Mouse (Mus musculus): ENCODE data around the gene Btg4. TPM values are rescaled to one million over a fixed set of nuclear protein-coding genes. Genes with fewer than 3 reads are reported as not detected.

Gene Btg4
- total and polyA plus RNA-seq, 2 experiments from 2014 or later: not detected

DNA sequence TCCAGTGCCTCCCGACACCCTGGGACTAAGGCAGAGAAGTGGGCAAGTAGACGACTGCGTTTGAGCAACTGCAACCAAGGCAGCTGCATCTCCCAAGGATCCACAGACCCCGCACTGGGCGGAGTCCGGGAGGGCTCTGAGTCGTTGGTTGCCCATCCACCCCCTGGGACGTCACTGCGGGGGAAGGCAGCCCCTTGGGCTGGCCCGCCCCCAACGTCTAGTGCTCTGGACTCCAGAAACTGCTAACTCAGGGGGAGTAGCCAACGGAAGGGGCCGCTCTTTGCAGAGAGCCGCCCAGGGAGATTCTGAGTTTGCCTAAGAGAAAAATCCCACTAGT lies 16.2 kb downstream of the Btg4 start, which contains the start of gene Layn:
TSS of gene Layn (minus strand) at position 116 of the 337 bp plus-strand sequence.
- peak; percentile 90 for ATAC-seq (ENCODE audit: insufficient read depth, low read depth)

DNA sequence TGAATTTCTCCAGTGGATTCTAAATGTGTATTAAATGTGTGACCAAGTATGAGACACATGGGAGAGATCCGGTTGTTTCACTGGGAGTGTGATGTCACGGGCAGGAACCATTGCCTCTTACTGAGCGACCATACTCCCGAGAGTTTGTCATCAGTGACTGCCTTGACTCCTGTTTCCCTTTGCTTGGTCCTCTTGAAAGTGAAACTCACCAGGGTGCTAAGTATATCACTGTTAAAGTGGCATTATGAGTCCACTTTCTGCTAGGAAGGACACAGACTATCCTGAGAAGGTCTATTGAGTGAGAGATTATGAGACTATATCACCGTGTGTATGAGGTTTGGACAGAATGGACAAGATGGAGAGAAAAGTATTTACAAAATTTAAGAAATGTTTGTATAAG lies 20.9 kb downstream of the Btg4 start:
- H3K4me3 ChIP-seq (ENCODE audit: low read depth, low read length): no peak overlapping the region
- no peak for ATAC-seq (ENCODE audit: insufficient read depth, low read depth)
- peaks cover 3% of the 10 kb centered on the region; the same call in 1 of the 2 replicates for H3K4me1 ChIP-seq (ENCODE audit: control insufficient read depth, insufficient read depth)
- no peaks in the 10 kb centered on the region for H3K9me3 ChIP-seq (replicated peaks; ENCODE audit: control insufficient read depth, low read length)
- H3K4me2 ChIP-seq (ENCODE audit: low read depth, low read length): no peak overlapping the region
- no peak overlapping the region for H3K27ac ChIP-seq (ENCODE audit: low read depth)
- H3K36me3 ChIP-seq (replicated peaks; ENCODE audit: control insufficient read depth, insufficient read depth, low read length): no peaks in the 10 kb centered on the region
- TF ChIP-seq EP300 (IDR thresholded peaks at IDR 0.05; ENCODE audit: low read depth) (no peak), CTCF (IDR thresholded peaks at IDR 0.05; ENCODE audit: low read depth) (no peak)
- whole genome bisulfite sequencing: 73% methylated on average over 5 of the region's 5 CpGs
- no peaks in the 10 kb centered on the region for H3K27me3 ChIP-seq (ENCODE audit: control insufficient read depth, insufficient read depth, low read length)
- no peak overlapping the region for H3K9ac ChIP-seq (replicated peaks; ENCODE audit: low read depth, low read length)
- DNase-seq (ENCODE audit: low spot score): no peak

More for the DNA sequence above, 16.2 kb downstream of the Btg4 start, which contains the start of gene Layn:
- WGBS: 0% methylated on average over 14 of the region's 14 CpGs
- Histone ChIP-seq H3K36me3 (replicated peaks; ENCODE audit: control insufficient read depth, insufficient read depth, low read length) (peaks cover 6% of the 10 kb centered on the region; the same call in 1 of the 2 replicates), H3K4me2 (ENCODE audit: low read depth, low read length) (peak within 1 kb of the TSS; percentile 77), H3K27ac (ENCODE audit: low read depth) (peak within 1 kb of the TSS; percentile 61), H3K4me1 (ENCODE audit: control insufficient read depth, insufficient read depth) (peaks cover 3% of the 10 kb centered on the region; the same call in 1 of the 2 replicates), H3K9ac (replicated peaks; ENCODE audit: low read depth, low read length) (peak within 1 kb of the TSS; percentile 55), H3K27me3 (ENCODE audit: control insufficient read depth, insufficient read depth, low read length) (no peaks in the 10 kb centered on the region), H3K4me3 (ENCODE audit: low read depth, low read length) (peak within 1 kb of the TSS; percentile 55), H3K9me3 (replicated peaks; ENCODE audit: control insufficient read depth, low read length) (no peaks in the 10 kb centered on the region)
- peak; percentile 88 for DNase-seq (ENCODE audit: low spot score)
- no peak for TF ChIP-seq EP300 (IDR thresholded peaks at IDR 0.05; ENCODE audit: low read depth)
- TF ChIP-seq CTCF (IDR thresholded peaks at IDR 0.05; ENCODE audit: low read depth): no peak; the same call in 1 of the 2 replicates

DNA sequence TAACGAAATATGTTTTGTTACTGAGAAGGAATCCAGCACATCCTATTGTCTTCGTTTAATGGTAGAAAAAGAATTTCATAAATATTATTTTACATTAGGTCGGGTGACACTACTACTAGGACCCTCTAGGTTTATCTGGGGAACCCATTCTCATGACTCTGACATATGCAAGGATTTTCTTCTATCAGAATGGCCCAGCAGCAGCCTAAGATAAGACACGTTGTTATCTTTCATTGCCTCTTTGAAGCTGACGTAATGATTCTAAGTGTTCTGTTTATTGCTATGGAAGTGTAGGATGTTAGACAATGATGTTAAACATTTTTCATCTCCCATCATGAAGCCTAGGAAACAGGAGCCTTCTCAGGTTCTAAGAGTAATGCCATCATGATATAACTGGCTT lies 33.0 kb downstream of the Btg4 start:
- DNase-seq (ENCODE audit: low spot score) (no peak), ATAC-seq (ENCODE audit: insufficient read depth, low read depth) (no peak)
- H3K4me2 ChIP-seq (ENCODE audit: low read depth, low read length): no peak overlapping the region
- H3K4me1 ChIP-seq (ENCODE audit: control insufficient read depth, insufficient read depth): no peaks in the 10 kb centered on the region
- WGBS: 35% methylated on average over 5 of the region's 5 CpGs
- H3K36me3 ChIP-seq (replicated peaks; ENCODE audit: control insufficient read depth, insufficient read depth, low read length): no peaks in the 10 kb centered on the region
- no peaks in the 10 kb centered on the region for H3K9me3 ChIP-seq (replicated peaks; ENCODE audit: control insufficient read depth, low read length)
- H3K27ac ChIP-seq (ENCODE audit: low read depth): no peak overlapping the region
- TF ChIP-seq CTCF (IDR thresholded peaks at IDR 0.05; ENCODE audit: low read depth) (no peak), EP300 (IDR thresholded peaks at IDR 0.05; ENCODE audit: low read depth) (no peak)
- no peak overlapping the region for H3K9ac ChIP-seq (replicated peaks; ENCODE audit: low read depth, low read length)
- no peaks in the 10 kb centered on the region for H3K27me3 ChIP-seq (ENCODE audit: control insufficient read depth, insufficient read depth, low read length)
- H3K4me3 ChIP-seq (ENCODE audit: low read depth, low read length): no peak overlapping the region

DNA sequence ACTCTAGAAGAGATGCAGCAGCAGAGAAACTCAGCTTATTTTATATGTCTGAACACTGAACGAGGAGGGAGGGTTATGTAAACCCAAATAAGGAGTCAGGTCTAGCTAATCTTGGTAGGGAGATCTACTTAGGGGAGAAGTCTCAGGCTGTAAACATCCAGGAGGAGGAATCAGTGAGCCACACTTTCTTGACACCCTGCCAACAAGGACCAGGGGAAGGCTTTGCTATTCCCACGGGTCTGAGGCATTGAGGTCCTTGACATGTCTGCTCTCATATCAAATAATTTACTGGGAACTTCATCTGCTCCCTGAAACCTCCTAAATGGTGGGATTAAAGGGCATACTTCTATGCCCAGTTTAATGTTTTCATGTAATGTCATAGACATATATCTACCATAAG lies 35.6 kb downstream of the Btg4 start:
- DNase-seq (ENCODE audit: low spot score): no peak
- Histone ChIP-seq H3K9ac (replicated peaks; ENCODE audit: low read depth, low read length) (no peak overlapping the region), H3K4me3 (ENCODE audit: low read depth, low read length) (no peak overlapping the region), H3K4me2 (ENCODE audit: low read depth, low read length) (no peak overlapping the region), H3K9me3 (replicated peaks; ENCODE audit: control insufficient read depth, low read length) (no peaks in the 10 kb centered on the region), H3K27me3 (ENCODE audit: control insufficient read depth, insufficient read depth, low read length) (peaks cover 13% of the 10 kb centered on the region; the same call in 1 of the 2 replicates), H3K36me3 (replicated peaks; ENCODE audit: control insufficient read depth, insufficient read depth, low read length) (no peaks in the 10 kb centered on the region), H3K27ac (ENCODE audit: low read depth) (no peak overlapping the region), H3K4me1 (ENCODE audit: control insufficient read depth, insufficient read depth) (no peaks in the 10 kb centered on the region)
- no peak for ATAC-seq (ENCODE audit: insufficient read depth, low read depth)
- 35% methylated on average over 2 of the region's 2 CpGs for WGBS
- TF ChIP-seq EP300 (IDR thresholded peaks at IDR 0.05; ENCODE audit: low read depth): no peak
- TF ChIP-seq CTCF (IDR thresholded peaks at IDR 0.05; ENCODE audit: low read depth): no peak

DNA sequence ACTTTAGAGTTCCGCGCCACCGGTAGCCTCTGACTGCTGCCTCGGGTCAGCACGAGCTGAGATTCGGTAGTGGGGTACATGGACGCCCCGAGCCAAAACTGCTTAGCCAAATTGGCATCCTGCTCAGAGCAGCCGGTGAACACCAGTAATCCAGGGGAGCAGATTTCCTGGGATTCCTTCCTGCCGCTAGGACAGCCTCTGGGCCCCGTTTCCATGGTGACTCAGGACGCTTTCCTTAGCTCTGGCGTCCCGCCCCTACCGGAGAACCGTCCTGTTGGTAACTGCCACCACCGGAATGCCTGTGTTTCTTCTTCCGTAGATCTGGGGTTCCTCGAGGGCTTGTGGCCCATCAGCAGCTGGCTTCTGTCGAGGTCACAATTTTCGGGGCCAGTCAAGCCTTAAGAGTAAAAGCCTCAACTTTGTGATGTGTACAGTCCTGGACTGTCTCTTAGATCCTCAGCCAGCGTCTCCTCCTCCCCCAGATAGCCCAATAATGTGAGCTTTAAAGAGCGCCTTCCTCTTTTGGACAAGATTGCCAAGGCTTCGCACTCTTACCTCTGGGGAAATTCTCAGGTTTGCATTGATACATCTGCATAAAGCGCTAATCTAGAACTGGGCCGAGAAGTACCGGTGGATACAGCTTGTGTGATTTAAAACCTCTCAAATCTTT lies 41.2 kb downstream of the Btg4 start, which contains the start of gene 4833427G06Rik:
TSS of gene 4833427G06Rik (minus strand) at position 323 of the 670 bp plus-strand sequence.
- peak; percentile 53 for DNase-seq (ENCODE audit: low spot score)
- H3K36me3 ChIP-seq (replicated peaks; ENCODE audit: control insufficient read depth, insufficient read depth, low read length): no peaks in the 10 kb centered on the region
- H3K9me3 ChIP-seq (replicated peaks; ENCODE audit: control insufficient read depth, low read length): no peaks in the 10 kb centered on the region
- 0 out of 2 replicates have a peak, but pooled peaks cover 7% of the 10 kb centered on the region for H3K4me1 ChIP-seq (ENCODE audit: control insufficient read depth, insufficient read depth)
- no peak within 1 kb of the TSS for H3K9ac ChIP-seq (replicated peaks; ENCODE audit: low read depth, low read length)
- TF ChIP-seq EP300 (IDR thresholded peaks at IDR 0.05; ENCODE audit: low read depth) (no peak), CTCF (IDR thresholded peaks at IDR 0.05; ENCODE audit: low read depth) (peak; percentile 6; the same call in 1 of the 2 replicates)
- peaks cover 22% of the 10 kb centered on the region for H3K27me3 ChIP-seq (ENCODE audit: control insufficient read depth, insufficient read depth, low read length)
- peak; percentile 75; the same call in 1 of the 2 replicates for ATAC-seq (ENCODE audit: insufficient read depth, low read depth)
- WGBS: 15% methylated on average over 27 of the region's 27 CpGs
- no peak within 1 kb of the TSS for H3K27ac ChIP-seq (ENCODE audit: low read depth)
- H3K4me2 ChIP-seq (ENCODE audit: low read depth, low read length): peak within 1 kb of the TSS; percentile 99
- H3K4me3 ChIP-seq (ENCODE audit: low read depth, low read length): peak within 1 kb of the TSS; percentile 25; the same call in 1 of the 2 replicates

All from heart, postnatal 0 days (tissue).